Mouse (Mus musculus): ENCODE measurements around the gene Tbc1d8. TPM values are rescaled to one million over a fixed set of nuclear protein-coding genes. Genes with fewer than 3 reads are reported as not detected.

Gene Tbc1d8
- total RNA-seq (2023), result 100 to 1,000 TPM; 292 to 336 TPM

GRCm38 (mm10) chr1:39478057-39478895 lies at the start of gene Tbc1d8:
Gene Tbc1d8 (minus strand): TSS chr1:39478755.

GRCm38 (mm10) chr1:39367601-39368266 lies 110.8 kb downstream of the Tbc1d8 start, which contains the start of gene Rpl31:
Gene Rpl31 (plus strand): TSS chr1:39367842.

Other genes starting within 250 kb of the Tbc1d8 start
- gene Rpl31, start 110.9 kb downstream of the Tbc1d8 start, total RNA-seq (2023), result 1,000 to 10,000 TPM; 1,056 to 1,266 TPM
- gene Cnot11, start 56.2 kb upstream of the Tbc1d8 start, total RNA-seq (2023), result 10 to 100 TPM; 14.9 to 15.8 TPM
- gene Rnf149, start 98.7 kb upstream of the Tbc1d8 start, total RNA-seq (2023), result 100 to 1,000 TPM; 244 to 265 TPM
- under 1 TPM; 0.12 to 0.58 TPM for gene Creg2, start 172.7 kb upstream of the Tbc1d8 start, total RNA-seq (2023)
- gene Rfx8, start 242.2 kb upstream of the Tbc1d8 start, total RNA-seq (2023), result not detected

Measured in monocyte, adult 59 days (primary cell).